Mouse (Mus musculus) neural tube, embryonic 11.5 days (tissue): ENCODE measurements at regions not wholly inside any gene's neighbourhood (a gene's known extent, or its start where the extent isn't known, plus 50 kb on each side); places are given as distances from the start of the nearest gene placed in this dataset.
A peak's percentile ranks its signal among the peaks of the same experiment; 100 is the strongest.

Experiments used
- ATAC-seq: fragments of 200-750 bp; cut with Nextera tagmentation; 2 replicates; pipeline ENCODE4 v1.8.0; 2017; ENCODE audit warnings: moderate number of reproducible peaks, mild to moderate bottlenecking, moderate TSS enrichment, moderate library complexity; ENCODE audit not compliant: insufficient read depth, low FRiP score, low TSS enrichment
- DNase-seq: peaks from one replicate; pipeline ENCODE4 v3.0.0-alpha.2; 2015; ENCODE audit warnings: low spot score
- H3K27ac ChIP-seq: fragments of 300-500 bp; sonication (generic); 2 replicates; pipeline ENCODE4 v1.5.1; 2014; ENCODE audit warnings: low read depth, mild to moderate bottlenecking, low read length
- H3K27me3 ChIP-seq: fragments of 300-500 bp; sonication (generic); 2 replicates; pipeline ENCODE4 v1.6.1; 2014; ENCODE audit warnings: mild to moderate bottlenecking, low read length, mixed read lengths; ENCODE audit not compliant: control insufficient read depth, insufficient read depth
- H3K36me3 ChIP-seq: fragments of 300-500 bp; sonication (generic); 2 replicates; pipeline ENCODE4 v1.6.1; 2014; ENCODE audit warnings: mild to moderate bottlenecking, low read length, moderate library complexity, mixed read lengths; ENCODE audit not compliant: control insufficient read depth, insufficient read depth
- H3K4me1 ChIP-seq: fragments of 300-500 bp; sonication (generic); 2 replicates; pipeline ENCODE4 v1.6.1; 2014; ENCODE audit warnings: low read length, mixed read lengths; ENCODE audit not compliant: control insufficient read depth, insufficient read depth
- H3K4me2 ChIP-seq: fragments of 300-500 bp; sonication (generic); 2 replicates; pipeline ENCODE4 v1.6.1; 2014; ENCODE audit warnings: low read depth, mild to moderate bottlenecking, moderate library complexity
- H3K4me3 ChIP-seq: fragments of 300-500 bp; sonication (generic); 2 replicates; pipeline ENCODE4 v1.5.1; 2014; ENCODE audit warnings: low read depth, low read length
- H3K9ac ChIP-seq: fragments of 300-500 bp; sonication (generic); 2 replicates; pipeline ENCODE4 v1.6.1; 2014; ENCODE audit warnings: mild to moderate bottlenecking, low read length
- H3K9me3 ChIP-seq: fragments of 300-500 bp; sonication (generic); 2 replicates; pipeline ENCODE4 v1.6.1; 2016; ENCODE audit warnings: low read length; ENCODE audit not compliant: control insufficient read depth
- WGBS: fragments of 180-500 bp; shearing (Covaris S2); extraction: QIAGEN DNeasy Blood & Tissue Kit; methylation state at CpG from one replicate; pipeline ENCODE4 v1.1.7; 2014; 5-methylcytosine and 5-hydroxymethylcytosine counted together

DNA sequence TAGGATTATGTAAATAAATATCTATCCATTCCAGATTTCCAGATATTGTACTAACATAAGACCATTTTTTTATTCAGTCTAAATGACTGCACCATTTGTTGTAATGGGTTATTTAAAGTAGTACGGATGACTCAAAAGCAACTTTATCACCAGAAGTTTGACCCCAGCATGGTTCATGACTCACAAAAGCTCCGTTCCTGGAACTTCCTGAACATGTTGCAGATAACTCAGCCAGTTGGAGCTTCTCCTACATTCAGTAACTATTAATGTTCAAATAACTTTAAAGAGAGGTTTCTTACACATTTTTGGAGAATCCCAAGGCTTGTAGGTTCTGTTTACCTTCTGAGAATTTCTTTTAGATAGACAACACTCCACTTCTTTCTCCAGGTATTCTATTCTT is 219.8 kb downstream of the Gm11232 start:
- no peaks in the 10 kb centered on the region for H3K9me3 ChIP-seq
- H3K27me3 ChIP-seq = no peaks in the 10 kb centered on the region
- DNase-seq = no peak
- WGBS = 79% methylated on average over 2 of the region's 2 CpGs
- H3K9ac ChIP-seq = no peak overlapping the region
- no peaks in the 10 kb centered on the region for H3K4me1 ChIP-seq
- no peak overlapping the region for H3K4me2 ChIP-seq
- no peaks in the 10 kb centered on the region for H3K36me3 ChIP-seq
- H3K4me3 ChIP-seq = no peak overlapping the region
- no peak overlapping the region for H3K27ac ChIP-seq
- ATAC-seq = no peak

DNA sequence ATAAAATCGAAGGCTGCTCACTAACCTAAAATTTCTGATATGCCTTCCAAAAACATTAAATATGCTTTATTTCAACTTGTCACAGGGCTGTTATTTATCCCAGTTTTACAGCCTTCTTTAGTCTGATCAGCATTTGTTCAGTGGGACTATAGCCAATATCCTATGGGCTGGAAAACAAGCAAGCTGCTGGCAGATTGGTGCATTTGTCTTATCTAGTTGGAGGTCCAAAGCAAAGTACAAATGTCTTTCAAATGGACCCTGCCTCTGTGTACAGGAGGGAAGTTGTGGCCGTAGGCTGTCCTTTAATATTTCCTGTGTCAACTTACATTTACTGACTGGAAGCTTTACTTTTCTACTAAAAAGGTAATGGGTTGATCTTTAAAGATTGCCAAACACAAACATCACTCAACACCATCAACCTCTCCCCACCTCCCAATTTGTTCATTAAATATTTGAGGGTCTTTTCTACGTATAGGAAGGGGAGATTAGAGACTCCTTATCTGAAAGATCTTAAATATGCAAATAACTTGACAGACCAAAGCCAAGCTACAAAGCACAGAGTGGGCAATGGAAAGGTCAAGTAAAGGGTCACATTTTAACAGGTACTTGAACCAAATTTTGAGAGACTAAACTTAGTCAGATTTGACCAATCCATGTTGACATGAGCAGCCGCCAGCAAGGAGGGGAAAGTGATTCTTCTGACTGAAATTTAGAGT is 233.4 kb downstream of the Gm11232 start:
- Histone ChIP-seq H3K4me2 (no peak overlapping the region), H3K9ac (no peak overlapping the region), H3K36me3 (no peaks in the 10 kb centered on the region), H3K27ac (no peak overlapping the region), H3K27me3 (no peaks in the 10 kb centered on the region), H3K4me3 (no peak overlapping the region), H3K4me1 (no peaks in the 10 kb centered on the region), H3K9me3 (no peaks in the 10 kb centered on the region)
- 82% methylated on average over 4 of the region's 4 CpGs for WGBS
- DNase-seq (no peak), ATAC-seq (no peak)

DNA sequence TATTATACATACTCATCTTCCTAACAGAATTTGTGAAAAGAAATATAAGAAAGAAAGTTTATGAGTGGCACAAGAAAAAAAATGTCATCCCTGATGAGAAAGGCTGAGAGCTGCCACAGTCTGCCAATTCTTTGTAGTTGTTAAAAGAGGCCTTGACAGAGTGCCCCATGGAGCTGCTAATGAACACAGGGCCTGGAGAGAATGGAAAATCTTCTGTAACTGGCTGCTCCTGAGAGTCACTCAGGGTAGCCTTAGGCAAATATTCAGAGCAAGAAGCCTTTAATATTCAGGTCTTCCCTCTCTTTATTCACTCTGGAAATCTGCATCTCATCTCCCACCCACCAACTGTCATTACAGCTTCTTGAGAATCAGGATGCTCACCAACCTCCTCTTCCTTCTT is 237.0 kb downstream of the Gm11232 start:
- Histone ChIP-seq H3K4me3 (no peak overlapping the region), H3K27ac (no peak overlapping the region), H3K4me1 (no peaks in the 10 kb centered on the region), H3K9me3 (no peaks in the 10 kb centered on the region), H3K4me2 (no peak overlapping the region), H3K27me3 (no peaks in the 10 kb centered on the region), H3K9ac (no peak overlapping the region), H3K36me3 (no peaks in the 10 kb centered on the region)
- no peak for DNase-seq
- no peak for ATAC-seq

DNA sequence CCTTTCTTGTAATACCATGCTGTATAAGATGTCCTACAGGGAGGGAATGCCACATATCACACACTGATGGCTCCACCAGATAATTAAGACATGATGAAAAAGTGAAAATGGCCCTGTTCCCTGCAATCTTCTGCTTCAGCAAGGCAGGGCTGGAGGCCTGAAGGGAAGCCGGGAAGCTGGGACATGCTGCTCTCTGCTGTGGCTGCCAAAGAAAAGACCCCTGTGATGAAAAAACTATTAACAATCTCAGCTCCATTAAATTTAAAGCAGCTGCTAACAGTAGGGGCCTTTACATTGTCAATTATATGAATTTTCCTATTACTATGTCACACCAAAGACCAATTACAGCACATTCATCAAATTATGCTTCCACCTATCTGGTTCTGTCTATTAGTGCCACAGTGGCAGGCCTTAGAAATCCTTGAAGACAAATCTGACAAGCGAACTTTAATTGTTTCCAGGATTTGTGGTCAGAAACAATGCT is 239.8 kb downstream of the Gm11232 start:
- DNase-seq (peak; percentile 12), ATAC-seq (no peak)
- H3K36me3 ChIP-seq = no peaks in the 10 kb centered on the region
- H3K4me3 ChIP-seq = no peak overlapping the region
- no peak overlapping the region for H3K4me2 ChIP-seq
- WGBS = 57% methylated on average over 2 of the region's 2 CpGs
- H3K9ac ChIP-seq = no peak overlapping the region
- no peaks in the 10 kb centered on the region for H3K4me1 ChIP-seq
- H3K27me3 ChIP-seq = no peaks in the 10 kb centered on the region
- H3K27ac ChIP-seq = no peak overlapping the region
- no peaks in the 10 kb centered on the region for H3K9me3 ChIP-seq

DNA sequence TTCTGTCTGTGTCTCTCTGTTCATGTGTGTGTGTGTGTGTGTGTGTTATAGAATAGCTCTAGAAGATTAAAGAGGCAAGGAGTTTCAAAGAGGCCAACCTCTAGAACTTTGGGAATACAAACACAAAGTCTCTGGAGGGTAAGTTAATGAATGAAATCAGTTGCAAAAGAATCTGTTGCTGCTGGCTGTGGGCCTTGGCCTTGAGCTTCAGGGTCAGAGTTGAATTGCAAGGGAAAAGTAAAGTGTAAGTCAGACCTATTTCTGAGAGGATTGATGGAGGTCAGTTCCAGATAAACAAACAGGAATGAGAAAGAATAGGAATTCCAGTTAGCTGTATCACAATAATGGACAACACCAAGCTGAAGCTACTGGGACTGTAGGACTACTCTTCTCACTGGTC is 250.9 kb downstream of the Gm11232 start:
- Histone ChIP-seq H3K4me1 (no peaks in the 10 kb centered on the region), H3K9ac (no peak overlapping the region), H3K9me3 (no peaks in the 10 kb centered on the region), H3K4me2 (no peak overlapping the region), H3K36me3 (no peaks in the 10 kb centered on the region), H3K27ac (no peak overlapping the region), H3K27me3 (no peaks in the 10 kb centered on the region), H3K4me3 (no peak overlapping the region)
- DNase-seq (no peak), ATAC-seq (no peak)

DNA sequence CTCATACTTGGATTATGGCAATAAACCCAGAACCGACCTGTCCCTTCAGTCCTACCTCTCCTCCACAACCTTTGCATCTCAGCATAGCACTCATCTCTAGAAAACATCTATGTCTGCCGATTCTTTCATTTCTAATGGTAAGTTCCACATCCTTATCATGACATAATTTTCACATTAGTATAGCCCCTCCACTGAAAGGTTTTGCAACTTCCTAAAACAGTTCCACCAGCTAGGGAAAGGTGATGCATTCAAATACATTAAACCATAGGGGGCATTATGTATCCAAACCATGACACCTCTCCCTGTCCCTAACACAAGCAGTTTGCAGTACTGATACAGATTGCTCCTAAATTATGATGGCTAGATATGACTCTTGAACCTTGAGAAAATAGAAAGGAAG is 268.0 kb downstream of the Gm11232 start:
- no peak for DNase-seq
- Histone ChIP-seq H3K9ac (no peak overlapping the region), H3K27me3 (no peaks in the 10 kb centered on the region), H3K4me1 (peaks cover 3% of the 10 kb centered on the region; the same call in 1 of the 2 replicates), H3K36me3 (no peaks in the 10 kb centered on the region), H3K9me3 (no peaks in the 10 kb centered on the region), H3K4me3 (no peak overlapping the region), H3K27ac (no peak overlapping the region), H3K4me2 (no peak overlapping the region)
- no peak for ATAC-seq
- WGBS = 87% methylated on average over 2 of the region's 2 CpGs

DNA sequence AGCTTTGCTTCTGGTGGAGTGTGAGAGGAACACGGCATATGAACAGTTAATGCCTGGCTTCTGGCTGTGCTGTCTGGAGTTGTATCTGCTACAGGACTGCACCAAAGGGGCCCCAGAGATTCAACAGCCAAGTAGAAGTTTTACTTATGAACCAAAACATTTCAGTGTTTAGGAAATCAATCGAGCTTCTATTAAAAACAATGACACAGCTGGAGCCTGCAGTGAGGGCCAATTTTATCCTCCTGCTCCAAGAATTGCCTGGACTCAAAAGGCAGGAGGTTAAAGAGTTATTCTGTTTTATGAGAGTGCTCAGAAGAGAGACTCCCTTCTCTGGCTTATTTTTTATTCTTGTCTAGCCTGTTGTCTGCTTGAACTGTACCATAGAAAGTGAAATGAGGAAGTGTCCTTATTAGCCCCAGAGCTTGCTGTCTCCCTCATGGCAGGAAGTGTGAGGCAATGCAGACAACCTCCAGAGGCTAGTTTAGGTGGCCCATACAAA is 269.1 kb downstream of the Gm11232 start:
- Histone ChIP-seq H3K4me2 (no peak overlapping the region), H3K4me1 (peaks cover 7% of the 10 kb centered on the region; the same call in 1 of the 2 replicates), H3K27me3 (no peaks in the 10 kb centered on the region), H3K9me3 (no peaks in the 10 kb centered on the region), H3K27ac (no peak overlapping the region), H3K4me3 (no peak overlapping the region), H3K36me3 (no peaks in the 10 kb centered on the region), H3K9ac (no peak overlapping the region)
- DNase-seq (peak; percentile 20), ATAC-seq (no peak)
- 26% methylated on average over 2 of the region's 2 CpGs for WGBS

DNA sequence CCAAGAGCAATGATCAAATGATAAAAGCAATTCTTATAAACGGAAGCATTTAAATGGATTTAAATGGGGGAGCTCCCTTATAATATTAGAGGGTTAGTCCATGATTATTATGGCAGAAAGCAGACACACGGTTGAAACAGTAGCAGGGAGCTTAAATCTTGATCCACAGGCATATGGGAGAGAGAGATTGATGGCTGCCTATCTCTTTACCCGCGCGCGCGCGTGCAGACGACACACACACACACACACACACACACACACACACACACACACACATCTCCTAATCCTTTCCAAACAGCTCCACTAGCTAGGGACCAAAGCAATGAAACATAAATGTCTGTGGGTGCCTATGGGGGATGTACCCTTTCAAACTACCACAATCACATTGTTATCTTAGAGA is 269.7 kb downstream of the Gm11232 start:
- no peak overlapping the region for H3K4me2 ChIP-seq
- no peak overlapping the region for H3K27ac ChIP-seq
- H3K4me3 ChIP-seq = no peak overlapping the region
- ATAC-seq = no peak
- no peak overlapping the region for H3K9ac ChIP-seq
- no peak for DNase-seq
- no peaks in the 10 kb centered on the region for H3K36me3 ChIP-seq
- no peaks in the 10 kb centered on the region for H3K9me3 ChIP-seq
- H3K27me3 ChIP-seq = no peaks in the 10 kb centered on the region
- peaks cover 9% of the 10 kb centered on the region; the same call in 1 of the 2 replicates for H3K4me1 ChIP-seq
- 92% methylated on average over 9 of the region's 9 CpGs for WGBS

DNA sequence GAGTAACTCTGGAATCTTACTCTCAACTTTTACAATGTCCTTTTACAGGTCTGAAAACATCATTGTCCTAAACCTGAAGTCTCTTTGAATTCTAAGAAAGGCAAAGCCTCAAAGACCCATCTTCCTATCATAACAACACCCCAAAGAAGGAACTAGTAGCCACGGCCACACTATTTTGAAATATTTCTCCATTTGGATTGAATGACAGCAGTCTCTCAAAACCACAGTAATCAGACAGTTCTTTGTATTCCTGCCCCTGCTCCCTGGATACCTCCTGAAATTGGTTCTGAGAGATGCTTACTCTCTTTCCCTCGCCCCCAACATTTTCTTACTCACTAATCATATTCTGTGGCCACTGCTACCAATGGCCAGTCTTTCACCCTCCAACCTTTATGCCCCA is 276.8 kb downstream of the Gm11232 start:
- H3K4me1 ChIP-seq = peaks cover 9% of the 10 kb centered on the region; the same call in 1 of the 2 replicates
- H3K27me3 ChIP-seq = no peaks in the 10 kb centered on the region
- no peaks in the 10 kb centered on the region for H3K9me3 ChIP-seq
- H3K9ac ChIP-seq = no peak overlapping the region
- H3K27ac ChIP-seq = no peak overlapping the region
- H3K36me3 ChIP-seq = no peaks in the 10 kb centered on the region
- H3K4me3 ChIP-seq = no peak overlapping the region
- DNase-seq (no peak), ATAC-seq (no peak)
- WGBS = 76% methylated on average over 2 of the region's 2 CpGs
- H3K4me2 ChIP-seq = no peak overlapping the region
